Mouse (Mus musculus): ENCODE measurements around the gene Zdhhc7.
A peak's percentile ranks its signal among the peaks of the same experiment; 100 is the strongest.

Zdhhc7 gene

GRCm38 (mm10) chr8:120113758-120114255 lies 12.5 kb upstream of the Zdhhc7 start, which contains the start of gene 6430548M08Rik:
TSS of gene 6430548M08Rik (plus strand) at chr8:120114152.
- peak; percentile 100 for DNase-seq

- peak; percentile 78 for DNase-seq
Measured at GRCm38 (mm10) chr8:120113306-120113705, 12.0 kb upstream of the Zdhhc7 start.

- DNase-seq: peak; percentile 22
Measured at GRCm38 (mm10) chr8:120112535-120112934, 11.3 kb upstream of the Zdhhc7 start.

- DNase-seq: no peak
Measured at GRCm38 (mm10) chr8:120111382-120111781, 10.1 kb upstream of the Zdhhc7 start.

GRCm38 (mm10) chr8:120110966-120111365 lies 9.7 kb upstream of the Zdhhc7 start:
- no peak for DNase-seq

GRCm38 (mm10) chr8:120109149-120109548 lies 7.9 kb upstream of the Zdhhc7 start:
- no peak for DNase-seq

GRCm38 (mm10) chr8:120104721-120105272 lies 3.5 kb upstream of the Zdhhc7 start:
- no peak for DNase-seq

- DNase-seq: no peak
Measured at GRCm38 (mm10) chr8:120103916-120104315, 2.6 kb upstream of the Zdhhc7 start.

GRCm38 (mm10) chr8:120100388-120101067 lies 754 bp downstream of the Zdhhc7 start:
- DNase-seq: no peak

- no peak for DNase-seq
Measured at GRCm38 (mm10) chr8:120096486-120096885, 4.8 kb downstream of the Zdhhc7 start.

GRCm38 (mm10) chr8:120094801-120095200 lies 6.5 kb downstream of the Zdhhc7 start:
- DNase-seq: no peak

GRCm38 (mm10) chr8:120093103-120093502 lies 8.2 kb downstream of the Zdhhc7 start:
- no peak for DNase-seq

- DNase-seq: peak; percentile 80
Measured at GRCm38 (mm10) chr8:120091032-120091431, 10.2 kb downstream of the Zdhhc7 start.

- no peak for DNase-seq
Measured at GRCm38 (mm10) chr8:120089511-120089910, 11.8 kb downstream of the Zdhhc7 start.

GRCm38 (mm10) chr8:120084783-120085182 lies 16.5 kb downstream of the Zdhhc7 start:
- no peak for DNase-seq

- peak; percentile 52 for DNase-seq
Measured at GRCm38 (mm10) chr8:120083261-120083660, 18.0 kb downstream of the Zdhhc7 start.

- DNase-seq: no peak
Measured at GRCm38 (mm10) chr8:120079361-120079760, 21.9 kb downstream of the Zdhhc7 start.

GRCm38 (mm10) chr8:120078080-120078479 lies 23.2 kb downstream of the Zdhhc7 start:
- peak; percentile 65 for DNase-seq

- no peak for DNase-seq
Measured at GRCm38 (mm10) chr8:120075347-120075746, 25.9 kb downstream of the Zdhhc7 start.

GRCm38 (mm10) chr8:120074516-120074915 lies 26.8 kb downstream of the Zdhhc7 start:
- no peak for DNase-seq

- DNase-seq: no peak
Measured at GRCm38 (mm10) chr8:120072827-120073226, 28.5 kb downstream of the Zdhhc7 start.

GRCm38 (mm10) chr8:120072259-120072658 lies 29.0 kb downstream of the Zdhhc7 start:
- peak; percentile 84 for DNase-seq

GRCm38 (mm10) chr8:120071684-120072083 lies 29.6 kb downstream of the Zdhhc7 start:
- DNase-seq: peak; percentile 83

GRCm38 (mm10) chr8:120067936-120068668 lies 33.2 kb downstream of the Zdhhc7 start:
- peak; percentile 81 for DNase-seq

All from cerebellum, adult 11-12 months (tissue).